Mouse (Mus musculus) midbrain, embryonic 11.5 days (tissue): ENCODE data around the gene Asf1b. TPM values are rescaled to one million over a fixed set of nuclear protein-coding genes. Genes with fewer than 3 reads are reported as not detected.
"Not testable (repeated sequence)": the region's sequence is repeated elsewhere in the genome, so short reads cannot be mapped to it uniquely, and the experiment has no call there.

Experiments
- ATAC-seq: fragments of 200-750 bp; cut with Nextera tagmentation; 2 replicates; pipeline ENCODE4 v1.8.0; 2017; ENCODE audit warnings: moderate TSS enrichment, moderate library complexity; ENCODE audit not compliant: low FRiP score
- DNase-seq: peaks from one replicate; pipeline ENCODE4 v3.0.0; 2015; ENCODE audit warnings: low spot score; ENCODE audit errors: missing footprints
- H3K27ac ChIP-seq: fragments of 300-500 bp; sonication (generic); 2 replicates; pipeline ENCODE4 v1.5.1; 2014; ENCODE audit warnings: low read depth, low read length
- H3K27me3 ChIP-seq: fragments of 300-500 bp; sonication (generic); 2 replicates; pipeline ENCODE4 v1.6.1; 2014; ENCODE audit warnings: mild to moderate bottlenecking, low read length, moderate library complexity, mixed read lengths; ENCODE audit not compliant: control insufficient read depth, insufficient read depth
- H3K36me3 ChIP-seq: fragments of 300-500 bp; sonication (generic); 2 replicates; pipeline ENCODE4 v1.6.1; 2014; ENCODE audit warnings: mild to moderate bottlenecking, low read length, moderate library complexity, mixed read lengths; ENCODE audit not compliant: control insufficient read depth, insufficient read depth
- H3K4me1 ChIP-seq: fragments of 300-500 bp; sonication (generic); 2 replicates; pipeline ENCODE4 v1.6.1; 2014; ENCODE audit warnings: low read length; ENCODE audit not compliant: control insufficient read depth, insufficient read depth
- H3K4me2 ChIP-seq: fragments of 300-500 bp; sonication (generic); 2 replicates; pipeline ENCODE4 v1.6.1; 2014; ENCODE audit warnings: mild to moderate bottlenecking, moderate library complexity
- H3K4me3 ChIP-seq: fragments of 300-500 bp; sonication (generic); 2 replicates; pipeline ENCODE4 v1.5.1; 2014; ENCODE audit warnings: low read depth, low read length
- H3K9ac ChIP-seq: fragments of 300-500 bp; sonication (generic); 2 replicates; pipeline ENCODE4 v1.6.1; 2014; ENCODE audit warnings: low read length
- H3K9me3 ChIP-seq: fragments of 300-500 bp; sonication (generic); 2 replicates; pipeline ENCODE4 v1.6.1; 2016; ENCODE audit warnings: low read length; ENCODE audit not compliant: control insufficient read depth
- WGBS: fragments of 180-500 bp; shearing (Covaris S2); extraction: QIAGEN DNeasy Blood & Tissue Kit; methylation state at CpG from one replicate; pipeline ENCODE4 v1.1.7; 2014; 5-methylcytosine and 5-hydroxymethylcytosine counted together
- polyA plus RNA-seq: library from polyadenylated mRNA; unstranded; fragments of >200 nt; fragmentation: Nextera tagmentation; extraction: Ambion mirVana; gene quantifications from 2 replicates; pipeline ENCODE4 v1.2.1, GENCODE M21; 2014

Asf1b gene
- polyA plus RNA-seq, 1 experiment from 2014 or later = 96.5 TPM

DNA sequence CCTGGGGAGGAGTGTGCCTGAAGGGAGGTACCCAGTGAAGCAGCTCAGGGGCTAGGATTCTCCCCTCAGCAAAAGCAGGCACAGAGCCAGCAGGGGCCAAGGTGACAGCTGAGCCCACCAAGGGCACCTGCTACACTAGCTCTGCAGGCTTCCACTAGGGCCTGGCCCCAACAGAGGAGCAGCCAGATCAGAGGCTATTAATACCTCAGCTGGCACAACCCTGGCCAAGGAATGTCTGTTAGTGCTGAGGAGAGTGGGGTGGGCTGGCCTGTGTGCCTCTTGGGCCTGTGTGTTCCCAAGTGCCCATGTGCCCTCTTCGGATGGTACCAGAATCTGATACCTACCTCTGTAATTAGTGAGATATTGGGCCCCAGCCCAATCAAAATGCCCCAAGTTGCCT, 24.9 kb downstream of the Asf1b start:
- no peak for ATAC-seq
- Histone ChIP-seq H3K27ac (no peak overlapping the region), H3K4me1 (no peaks in the 10 kb centered on the region), H3K36me3 (peaks cover 12% of the 10 kb centered on the region), H3K27me3 (no peaks in the 10 kb centered on the region), H3K9ac (no peak overlapping the region), H3K4me2 (no peak overlapping the region), H3K9me3 (no peaks in the 10 kb centered on the region), H3K4me3 (no peak overlapping the region)
- WGBS = 92% methylated on average over 1 of the region's 1 CpGs
- DNase-seq = no peak

DNA sequence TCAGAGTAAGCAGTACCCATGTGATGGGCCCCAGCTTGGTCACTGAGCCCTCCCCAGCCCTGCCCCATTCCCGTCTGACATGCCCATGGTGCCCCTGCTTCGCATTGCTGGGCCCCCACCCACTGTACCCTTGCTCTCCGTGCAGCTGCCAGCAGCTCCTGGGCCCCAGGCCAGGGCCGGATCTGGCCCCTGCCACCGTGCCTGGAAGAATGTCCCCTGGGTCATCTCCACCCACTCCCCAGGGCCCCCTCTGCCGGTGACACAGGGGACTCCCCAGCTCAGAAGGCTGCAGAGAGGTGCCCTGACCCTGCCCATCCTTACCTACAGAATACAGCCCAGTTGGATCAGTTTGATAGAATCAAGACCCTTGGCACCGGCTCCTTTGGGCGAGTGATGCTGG, 25.5 kb downstream of the Asf1b start:
- ATAC-seq = no peak
- H3K4me1 ChIP-seq = no peaks in the 10 kb centered on the region
- H3K4me3 ChIP-seq = no peak overlapping the region
- 90% methylated on average over 8 of the region's 8 CpGs for WGBS
- no peak overlapping the region for H3K9ac ChIP-seq
- peaks cover 12% of the 10 kb centered on the region for H3K36me3 ChIP-seq
- no peaks in the 10 kb centered on the region for H3K27me3 ChIP-seq
- no peak for DNase-seq
- no peaks in the 10 kb centered on the region for H3K9me3 ChIP-seq
- H3K4me2 ChIP-seq = no peak overlapping the region
- no peak overlapping the region for H3K27ac ChIP-seq

DNA sequence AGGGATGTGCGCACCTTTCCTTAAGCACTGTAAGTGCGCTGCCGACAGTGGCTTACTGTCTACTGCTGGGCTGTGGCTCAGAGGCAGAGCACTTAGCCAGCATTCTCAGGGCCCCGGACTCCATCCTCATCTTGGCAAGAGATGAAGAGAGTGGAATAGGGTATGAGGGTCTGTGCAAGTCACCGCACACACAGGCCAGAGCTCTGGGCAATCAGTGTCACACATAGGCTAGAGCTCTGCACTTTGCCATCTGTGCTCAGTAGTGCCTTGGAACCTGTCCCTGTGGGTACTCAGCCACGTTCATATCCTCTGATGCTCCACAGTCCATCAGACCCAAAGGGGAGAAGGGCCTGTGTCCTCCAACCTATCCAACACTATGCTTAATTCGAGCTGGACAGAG, 26.2 kb downstream of the Asf1b start:
- H3K9ac ChIP-seq = no peak overlapping the region
- no peak overlapping the region for H3K4me3 ChIP-seq
- H3K4me2 ChIP-seq = no peak overlapping the region
- H3K27ac ChIP-seq = no peak overlapping the region
- no peaks in the 10 kb centered on the region for H3K4me1 ChIP-seq
- 97% methylated on average over 7 of the region's 7 CpGs for WGBS
- no peaks in the 10 kb centered on the region for H3K9me3 ChIP-seq
- no peaks in the 10 kb centered on the region for H3K27me3 ChIP-seq
- no peak for ATAC-seq
- peaks cover 13% of the 10 kb centered on the region for H3K36me3 ChIP-seq
- DNase-seq = no peak

DNA sequence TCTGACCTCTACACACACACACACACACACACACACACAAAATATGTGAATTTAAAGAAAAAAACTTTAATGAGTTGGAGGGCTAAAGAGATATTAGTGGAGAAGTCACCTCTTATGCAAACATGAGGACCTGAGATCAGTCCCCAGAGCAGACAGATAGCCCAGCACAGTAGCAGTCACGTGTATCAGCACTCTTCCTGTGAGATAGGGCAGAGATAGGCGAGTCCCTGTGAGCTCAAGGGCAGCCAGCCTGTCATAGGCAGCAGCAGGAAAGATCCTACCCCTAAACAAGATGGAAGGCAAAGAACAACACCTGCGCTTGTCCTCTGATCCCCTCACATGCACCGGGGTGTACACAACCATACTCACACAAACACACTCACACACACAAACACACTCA, 27.1 kb downstream of the Asf1b start:
- DNase-seq = no peak
- H3K9ac ChIP-seq = no peak overlapping the region
- H3K27ac ChIP-seq = no peak overlapping the region
- H3K9me3 ChIP-seq = no peaks in the 10 kb centered on the region
- no peaks in the 10 kb centered on the region for H3K27me3 ChIP-seq
- no peak for ATAC-seq
- WGBS = 86% methylated on average over 4 of the region's 4 CpGs
- no peak overlapping the region for H3K4me3 ChIP-seq
- no peaks in the 10 kb centered on the region for H3K4me1 ChIP-seq
- no peak overlapping the region for H3K4me2 ChIP-seq
- peaks cover 20% of the 10 kb centered on the region for H3K36me3 ChIP-seq

DNA sequence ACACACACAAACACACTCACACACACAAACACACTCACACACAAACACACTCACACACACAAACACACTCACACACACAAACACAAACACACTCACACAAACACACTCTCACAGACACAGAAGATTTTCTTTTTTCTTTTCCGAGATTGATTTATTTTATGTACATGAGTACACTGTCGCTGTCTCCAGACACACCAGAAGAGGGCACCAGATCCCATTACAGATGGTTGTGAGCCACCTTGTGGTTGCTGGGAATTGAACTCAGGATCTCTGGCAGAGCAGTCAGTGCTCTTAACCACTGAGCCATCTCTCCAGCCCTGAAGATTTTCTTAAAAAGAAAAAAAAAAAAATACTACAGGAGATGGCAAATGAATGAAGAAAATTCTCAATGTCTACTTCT, 27.9 kb downstream of the Asf1b start:
- not testable (repeated sequence) for H3K4me1 ChIP-seq, H3K9ac ChIP-seq, DNase-seq, H3K4me3 ChIP-seq, H3K9me3 ChIP-seq, H3K4me2 ChIP-seq, H3K27me3 ChIP-seq, ATAC-seq, H3K27ac ChIP-seq
- WGBS = 99% methylated on average over 2 of the region's 2 CpGs
- H3K36me3 ChIP-seq = peaks cover 21% of the 10 kb centered on the region

DNA sequence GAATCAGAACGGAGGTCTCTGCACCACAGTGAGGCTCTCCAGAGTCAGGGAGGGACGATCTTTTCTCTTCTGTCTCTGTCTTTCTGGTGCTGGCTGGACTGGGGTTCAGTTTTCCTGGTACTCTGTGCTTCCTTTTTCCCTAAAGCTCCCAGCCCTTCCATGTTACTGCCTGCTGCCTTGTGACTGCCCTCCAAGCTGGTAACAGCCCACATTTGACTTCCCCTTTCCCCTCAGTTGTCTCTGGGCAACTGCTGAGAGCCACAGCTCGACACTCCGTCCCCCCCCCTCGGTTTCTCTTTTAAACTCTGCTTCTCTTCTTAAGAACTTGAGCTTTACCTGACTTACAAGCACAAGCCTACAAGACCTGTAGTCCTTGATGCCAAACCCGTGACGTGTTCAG, 33.9 kb downstream of the Asf1b start:
- H3K27me3 ChIP-seq = no peaks in the 10 kb centered on the region
- no peak overlapping the region for H3K27ac ChIP-seq
- WGBS = 92% methylated on average over 7 of the region's 7 CpGs
- DNase-seq = no peak
- no peak for ATAC-seq
- H3K4me2 ChIP-seq = no peak overlapping the region
- no peak overlapping the region for H3K4me3 ChIP-seq
- H3K9ac ChIP-seq = no peak overlapping the region
- no peaks in the 10 kb centered on the region for H3K4me1 ChIP-seq
- H3K9me3 ChIP-seq = no peaks in the 10 kb centered on the region
- H3K36me3 ChIP-seq = peaks cover 25% of the 10 kb centered on the region

DNA sequence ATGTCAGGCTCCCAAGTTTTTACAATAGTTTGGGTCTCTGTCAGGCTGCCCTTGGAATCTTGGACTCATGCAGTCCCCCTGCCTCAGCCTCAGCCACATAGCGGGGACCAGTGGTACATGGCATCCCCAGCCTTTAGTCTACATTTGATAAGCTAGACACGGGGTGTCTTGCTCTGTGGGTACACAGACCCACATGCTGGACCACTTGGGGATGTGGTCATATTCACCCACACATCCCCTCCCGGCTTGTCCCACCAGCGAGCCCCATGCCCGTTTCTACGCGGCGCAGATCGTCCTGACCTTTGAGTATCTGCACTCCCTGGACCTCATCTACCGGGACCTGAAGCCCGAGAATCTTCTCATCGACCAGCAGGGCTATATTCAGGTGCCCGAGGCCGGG, 34.9 kb downstream of the Asf1b start:
- ATAC-seq = no peak
- H3K27me3 ChIP-seq = no peaks in the 10 kb centered on the region
- no peak overlapping the region for H3K9ac ChIP-seq
- no peaks in the 10 kb centered on the region for H3K4me1 ChIP-seq
- no peak overlapping the region for H3K4me2 ChIP-seq
- H3K36me3 ChIP-seq = peaks cover 27% of the 10 kb centered on the region
- no peak overlapping the region for H3K4me3 ChIP-seq
- WGBS = 93% methylated on average over 14 of the region's 14 CpGs
- DNase-seq = no peak
- H3K9me3 ChIP-seq = no peaks in the 10 kb centered on the region
- H3K27ac ChIP-seq = no peak overlapping the region

DNA sequence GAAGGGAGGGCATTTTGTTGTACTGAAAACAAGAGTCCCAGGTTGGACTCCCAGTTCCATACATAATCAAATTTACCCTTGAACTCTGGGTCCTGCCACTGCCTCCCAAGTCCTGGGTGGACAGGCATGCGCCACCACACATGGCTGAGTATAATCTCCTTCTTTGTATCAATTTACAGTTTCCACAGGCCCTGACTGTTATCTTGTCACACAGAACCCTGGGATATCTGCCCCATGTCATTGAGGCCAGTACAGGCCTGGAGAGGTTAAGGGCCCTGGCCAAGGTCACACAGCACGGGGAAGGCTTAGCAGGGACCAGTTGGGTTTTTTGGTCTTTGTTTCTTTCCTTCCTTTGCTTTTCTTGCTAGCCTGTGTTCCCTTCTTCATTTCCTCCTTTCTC, 37.2 kb downstream of the Asf1b start:
- ATAC-seq (no peak), DNase-seq (no peak)
- Histone ChIP-seq H3K27me3 (no peaks in the 10 kb centered on the region), H3K4me1 (peaks cover 3% of the 10 kb centered on the region; the same call in 1 of the 2 replicates), H3K9me3 (no peaks in the 10 kb centered on the region), H3K4me3 (no peak overlapping the region), H3K9ac (no peak overlapping the region), H3K36me3 (peaks cover 19% of the 10 kb centered on the region), H3K27ac (no peak overlapping the region), H3K4me2 (no peak overlapping the region)
- WGBS = 81% methylated on average over 2 of the region's 2 CpGs

DNA sequence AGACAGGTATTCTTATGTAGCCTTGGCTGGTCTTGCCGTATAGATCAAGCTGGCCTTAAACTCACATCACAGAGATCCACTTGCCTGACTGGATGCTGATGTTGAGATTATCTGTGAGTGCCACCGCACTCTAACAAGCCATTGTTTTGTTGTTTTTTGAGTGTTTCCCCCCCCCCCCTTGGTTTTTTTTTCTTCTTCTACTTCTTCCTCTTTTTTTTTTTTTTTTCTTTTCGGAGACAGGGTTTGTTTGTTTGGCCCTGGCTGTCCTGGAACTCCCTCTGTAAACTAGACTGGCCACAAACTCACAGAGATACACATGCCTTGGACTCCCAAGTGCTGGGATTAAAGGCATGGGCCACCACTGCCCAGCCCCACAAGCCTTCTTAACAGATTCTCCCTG, 38.7 kb downstream of the Asf1b start:
- Histone ChIP-seq H3K9me3 (no peaks in the 10 kb centered on the region), H3K4me3 (no peak overlapping the region), H3K4me1 (peaks cover 10% of the 10 kb centered on the region), H3K27ac (no peak overlapping the region), H3K9ac (no peak overlapping the region), H3K27me3 (no peaks in the 10 kb centered on the region), H3K36me3 (peaks cover 16% of the 10 kb centered on the region), H3K4me2 (no peak overlapping the region)
- DNase-seq (no peak), ATAC-seq (no peak)
- 83% methylated on average over 3 of the region's 3 CpGs for WGBS

DNA sequence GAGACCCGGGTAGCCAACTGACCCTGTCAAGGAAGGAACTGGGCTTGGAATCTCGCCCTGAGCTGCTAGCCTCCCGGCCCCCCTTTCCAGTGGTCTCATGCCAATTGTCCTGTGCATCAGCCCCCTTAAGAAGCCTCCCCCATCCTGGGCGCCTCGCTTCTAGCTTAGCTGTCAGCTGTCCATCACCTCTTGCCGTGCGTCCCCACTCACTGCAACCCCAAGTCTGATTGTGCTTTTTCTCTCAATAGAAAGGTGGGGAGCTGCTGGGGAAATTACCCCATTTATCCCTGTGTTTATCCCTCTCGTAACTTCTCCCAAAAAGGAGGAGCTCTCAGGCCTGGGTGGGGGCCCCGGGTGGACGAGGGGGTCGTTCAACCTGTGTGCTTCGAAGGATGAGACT, 40.7 kb downstream of the Asf1b start:
- Histone ChIP-seq H3K9me3 (no peaks in the 10 kb centered on the region), H3K4me3 (no peak overlapping the region), H3K27ac (no peak overlapping the region), H3K36me3 (peaks cover 12% of the 10 kb centered on the region), H3K9ac (no peak overlapping the region; the same call in 1 of the 2 replicates), H3K4me1 (peaks cover 14% of the 10 kb centered on the region), H3K4me2 (peak overlapping the region; percentile 83), H3K27me3 (peaks cover 16% of the 10 kb centered on the region)
- 10% methylated on average over 12 of the region's 12 CpGs for WGBS
- DNase-seq (no peak), ATAC-seq (no peak; the same call in 1 of the 2 replicates)
